Mouse (Mus musculus) frontal cortex, adult 2 months (tissue): ENCODE results near the gene Sars. TPM values are rescaled to one million over a fixed set of nuclear protein-coding genes. Genes with fewer than 3 reads are reported as not detected.

Experiments used
- DNase-seq, 2 experiments: peaks; one replicate each; pipeline ENCODE4 v3.0.0; 2022; ENCODE audit warnings: low spot score in 1 of 2; ENCODE audit errors: extremely low spot score in 1 of 2
- polyA plus RNA-seq: library from polyadenylated mRNA; depleted of rRNA; stranded (reverse); fragments of >200 nt; gene quantifications from 2 replicates; pipeline ENCODE4 v1.2.3, GENCODE M21; 2012; rRNA removed

Sars gene
- polyA plus RNA-seq = 202 and 203 TPM in 2 replicates

- peak; percentile 79 to 91 for DNase-seq
Measured at GRCm38 (mm10) chr3:108444698-108445365, at the start of gene Sars. Gene Sars (minus strand): TSS chr3:108445209.

GRCm38 (mm10) chr3:108489968-108490367, 45.0 kb upstream of the Sars start:
- DNase-seq = no peak

GRCm38 (mm10) chr3:108484749-108485148, 39.7 kb upstream of the Sars start:
- no peak for DNase-seq

- DNase-seq = no peak
Measured at GRCm38 (mm10) chr3:108478800-108479199, 33.8 kb upstream of the Sars start.

GRCm38 (mm10) chr3:108476761-108477619, 32.0 kb upstream of the Sars start:
- DNase-seq = no peak

DNA sequence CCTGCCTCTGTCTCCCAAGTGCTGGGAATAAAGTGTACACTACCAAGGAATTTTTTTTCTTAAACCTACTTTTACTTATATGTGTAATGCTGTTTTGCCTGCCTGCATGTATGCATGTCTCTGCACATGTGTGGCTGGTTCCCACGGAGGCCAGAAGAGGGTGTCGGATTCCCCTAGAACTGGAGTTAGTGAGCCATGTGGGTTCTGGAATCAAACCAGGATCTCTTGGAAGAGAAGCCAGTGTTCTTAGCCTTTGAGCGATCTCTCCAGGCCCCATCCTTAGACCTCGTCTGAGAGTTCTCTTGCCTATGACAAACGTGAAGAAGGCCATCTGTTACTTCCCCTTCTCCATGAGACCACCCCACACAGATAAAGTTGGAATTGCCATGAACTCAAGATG, 30.5 kb upstream of the Sars start:
- DNase-seq = no peak

DNA sequence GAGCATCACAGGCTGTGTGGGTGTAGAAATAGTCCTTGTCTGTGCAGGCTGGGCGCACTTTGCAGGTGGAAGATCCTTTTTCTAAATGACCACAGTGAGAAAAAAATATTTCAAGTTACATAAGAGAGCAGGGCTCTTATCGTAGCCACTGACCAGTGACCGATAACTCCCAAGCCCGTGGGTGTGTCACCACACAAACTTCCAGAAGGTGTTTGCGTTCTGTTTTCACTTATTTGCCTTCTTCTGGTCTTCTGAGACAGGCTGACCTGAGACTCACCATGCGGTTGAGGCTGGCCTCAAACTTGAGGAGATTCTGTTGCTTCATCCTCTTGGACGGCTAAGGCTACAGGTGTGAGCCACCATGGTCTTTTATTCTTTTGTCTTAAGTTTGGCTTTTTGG, 30.0 kb upstream of the Sars start:
- DNase-seq = no peak

DNA sequence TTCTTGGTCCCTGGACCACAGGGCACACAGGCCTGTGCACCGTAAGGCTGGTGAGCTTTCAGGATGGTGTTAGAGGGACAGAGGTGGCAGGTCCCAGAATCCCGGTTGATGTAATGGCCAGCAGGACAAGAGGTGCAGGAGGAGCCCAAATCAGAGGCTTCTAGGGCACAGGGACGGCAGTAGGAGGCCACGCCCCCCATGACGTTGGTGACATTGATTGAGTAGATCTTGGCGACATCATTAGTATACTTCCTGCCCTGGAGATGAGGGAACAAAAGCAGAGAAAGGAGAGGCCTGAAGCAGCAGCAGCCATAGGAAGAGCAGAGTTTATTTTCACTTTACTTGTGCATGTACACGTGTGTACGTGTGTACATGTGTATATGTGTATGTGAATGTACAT, 22.8 kb upstream of the Sars start:
- DNase-seq = no peak

GRCm38 (mm10) chr3:108466425-108466824, 21.4 kb upstream of the Sars start:
- peak in 1 of 2 experiments; percentile 63 for DNase-seq

- peak in 1 of 2 experiments; percentile 18 for DNase-seq
Measured at GRCm38 (mm10) chr3:108458866-108459265, 13.9 kb upstream of the Sars start.

GRCm38 (mm10) chr3:108458380-108458779, 13.4 kb upstream of the Sars start:
- no peak for DNase-seq

DNA sequence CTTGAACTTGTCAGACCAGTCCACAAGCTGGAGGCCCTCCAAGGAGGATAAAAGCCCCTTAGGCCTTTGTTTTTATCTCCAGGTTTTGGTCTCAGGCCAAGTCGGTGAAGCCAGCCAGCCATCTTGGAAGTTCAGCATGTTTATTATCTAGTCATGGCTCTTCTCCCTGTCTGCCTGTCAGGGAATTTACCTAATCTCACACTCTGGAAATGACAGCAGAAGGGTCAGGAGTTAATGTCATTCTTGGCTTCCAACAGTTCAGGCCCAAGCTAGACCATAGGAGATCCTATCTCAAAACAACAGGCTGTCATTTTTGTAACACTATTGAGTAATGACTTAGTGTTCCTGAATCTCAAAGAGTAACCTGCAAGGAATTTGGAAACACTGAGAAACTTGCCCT, 9.2 kb upstream of the Sars start:
- DNase-seq = no peak

DNA sequence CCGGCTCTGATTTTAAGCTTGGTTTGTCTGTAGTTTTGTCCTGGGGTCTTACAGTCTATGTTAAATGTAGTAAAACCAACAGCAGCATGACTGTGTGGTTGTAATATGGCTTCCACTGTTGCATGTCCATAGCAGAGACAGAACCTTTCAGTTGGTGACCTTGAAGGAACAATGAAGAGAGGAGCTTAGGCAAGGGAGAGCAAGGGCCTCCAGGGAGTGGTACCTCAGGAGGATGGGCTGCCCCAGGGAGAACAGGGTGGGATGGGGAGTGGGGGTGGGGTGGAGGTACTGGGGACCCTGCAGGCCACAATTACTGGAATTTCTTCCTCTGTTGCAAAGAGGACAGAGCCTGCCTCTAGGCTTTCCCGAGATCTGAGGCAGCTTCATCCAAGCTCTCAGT, 7.0 kb upstream of the Sars start:
- no peak for DNase-seq

- DNase-seq = no peak
Measured at GRCm38 (mm10) chr3:108445366-108445705, 327 bp upstream of the Sars start.

- peak; percentile 46 to 50 for DNase-seq
Measured at GRCm38 (mm10) chr3:108444029-108444428, 980 bp downstream of the Sars start.

DNA sequence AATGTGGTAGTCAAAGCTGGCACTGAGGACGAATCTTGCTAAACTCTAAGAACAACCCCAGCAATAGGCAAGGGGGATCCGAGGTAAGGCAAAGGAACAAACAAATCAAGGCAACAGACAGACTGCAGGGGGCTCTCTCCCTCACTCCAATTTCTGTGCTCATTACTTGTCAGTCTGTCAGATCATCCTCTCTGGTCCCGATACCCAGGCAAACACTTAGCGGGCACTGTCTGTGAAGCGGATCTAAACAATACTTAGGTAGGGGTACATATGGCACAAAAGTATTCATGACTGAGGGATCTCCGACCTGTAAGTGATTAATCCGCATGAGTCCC, 8.7 kb downstream of the Sars start:
- DNase-seq = no peak

- no peak for DNase-seq
Measured at GRCm38 (mm10) chr3:108435701-108436379, 9.2 kb downstream of the Sars start.

DNA sequence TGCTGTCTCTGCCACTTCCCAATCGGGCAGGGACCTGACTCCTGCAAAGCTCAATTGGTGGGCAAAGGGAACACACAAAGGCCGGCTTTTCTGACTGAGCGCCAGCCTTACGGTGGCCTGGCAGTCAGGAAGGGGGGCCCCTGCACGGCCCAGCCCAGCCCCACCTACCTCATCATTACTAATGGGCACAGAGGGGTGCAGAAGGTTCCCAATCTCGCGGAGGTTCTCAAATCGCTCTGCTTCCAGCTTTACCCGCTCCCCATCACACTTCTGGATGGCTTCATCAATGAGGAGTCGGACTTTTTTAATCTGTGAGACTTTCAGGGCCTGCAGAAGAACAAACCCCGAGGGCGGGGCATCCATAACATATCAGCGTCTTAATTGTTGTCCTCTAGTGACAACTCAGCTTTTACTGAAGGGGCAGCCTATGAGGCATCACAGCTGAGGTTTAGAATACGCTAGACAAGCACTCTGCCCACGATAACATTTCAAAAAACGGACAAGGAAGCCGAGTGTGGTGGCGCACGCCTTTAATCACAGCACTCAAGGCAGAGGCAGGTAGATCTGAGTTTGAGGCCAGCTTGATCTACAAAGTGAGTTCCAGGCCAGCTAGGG, 11.0 kb downstream of the Sars start:
- DNase-seq = no peak

- DNase-seq = no peak
Measured at GRCm38 (mm10) chr3:108433188-108433880, 11.7 kb downstream of the Sars start.

GRCm38 (mm10) chr3:108432542-108433187, 12.3 kb downstream of the Sars start:
- DNase-seq = peak in 1 of 2 experiments; percentile 51
